Mouse (Mus musculus) Muller cell, postnatal 12 days (primary cell): ENCODE data around the gene AC192777.2.
"Not testable (repeated sequence)": the region's sequence is repeated elsewhere in the genome, so short reads cannot be mapped to it uniquely, and the experiment has no call there.

Experiments used
- DNase-seq: peaks from one replicate; pipeline ENCODE4 v3.0.0-alpha.2; 2015; ENCODE audit errors: inconsistent ontology term

Gene AC192777.2

DNA sequence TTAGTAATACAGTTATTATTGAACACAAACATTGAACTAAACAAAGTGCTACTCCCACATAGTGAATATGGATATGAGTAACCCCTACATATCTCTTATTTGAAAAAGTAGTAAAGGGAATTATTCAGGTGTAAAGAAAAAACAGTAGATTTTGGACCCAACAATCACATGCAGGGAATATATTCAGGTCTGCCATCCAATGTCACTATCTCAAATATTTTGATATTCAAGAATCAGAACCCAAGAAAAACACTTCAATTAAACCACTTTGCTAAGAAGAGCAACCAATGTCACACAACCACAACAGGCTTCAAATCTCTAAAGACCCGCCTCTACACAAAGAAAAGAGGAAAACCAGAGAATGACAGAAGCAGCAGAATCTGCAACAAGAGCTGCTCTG is at the start of gene AC192777.2:
TSS of gene AC192777.2 (plus strand) at position 301 of the 400 bp plus-strand sequence.
- DNase-seq: not testable (repeated sequence)

DNA sequence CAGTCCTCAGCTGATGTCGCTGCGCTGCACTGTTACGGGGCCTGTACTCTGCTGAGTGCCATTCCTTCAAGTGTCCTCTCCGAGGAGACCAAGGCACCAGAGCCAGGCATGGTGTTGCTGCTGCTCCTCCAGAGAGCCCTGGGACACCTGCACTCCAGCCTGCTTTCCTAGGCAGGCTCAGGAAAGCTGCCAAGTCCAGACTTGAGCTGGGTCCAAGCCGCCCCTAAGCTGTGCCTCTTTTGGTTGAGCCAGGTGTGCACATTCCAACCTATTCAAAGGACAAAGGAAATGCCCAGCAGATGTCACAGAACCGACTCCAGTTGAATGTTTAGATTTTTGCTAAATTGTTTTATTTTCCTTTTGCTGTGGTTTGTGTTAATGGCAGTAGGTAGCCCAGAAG is 20.9 kb downstream of the AC192777.2 start:
- DNase-seq: not testable (repeated sequence)

DNA sequence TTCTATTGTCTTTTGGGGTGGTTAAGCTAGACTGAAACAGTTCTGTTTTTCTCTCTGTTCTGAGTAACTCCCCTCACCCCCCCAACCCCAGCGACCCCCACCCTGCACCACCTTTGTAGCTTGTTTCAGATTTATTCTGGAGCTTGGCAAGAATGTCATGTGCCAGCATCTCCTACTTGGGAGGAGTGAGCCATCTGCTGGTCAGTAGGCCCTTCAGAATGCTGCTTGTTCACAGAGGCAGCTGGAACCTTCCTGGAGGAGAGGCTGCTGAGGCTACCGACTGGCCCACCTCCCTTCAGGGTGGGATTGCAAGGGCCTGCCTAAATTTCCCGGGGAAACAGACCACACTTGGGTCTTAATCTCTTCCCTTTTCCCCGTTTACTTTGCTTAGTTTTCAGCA is 21.6 kb downstream of the AC192777.2 start:
- DNase-seq: not testable (repeated sequence)
